Mouse (Mus musculus) bone marrow macrophage, adult 2 months (primary cell): ENCODE measurements around the gene Cpa3.

Experiments used
- CTCF ChIP-seq: IDR thresholded peaks from 2 replicates; pipeline ENCODE4 v1.5.1; 2012; ENCODE audit warnings: low read depth, mild to moderate bottlenecking, low read length, moderate library complexity
- POLR2A ChIP-seq: IDR thresholded peaks from 2 replicates; pipeline ENCODE4 v1.6.1; 2012; ENCODE audit warnings: mild to moderate bottlenecking, low read depth, low read length, borderline replicate concordance

GRCm38 (mm10) chr3:20167487-20167886, 74.5 kb downstream of the Cpa3 start:
- TF ChIP-seq POLR2A (no peak), CTCF (no peak)
